Mouse (Mus musculus): ENCODE measurements around the gene Plekha4. TPM values are rescaled to one million over a fixed set of nuclear protein-coding genes. Genes with fewer than 3 reads are reported as not detected.
"Not testable (repeated sequence)": the region's sequence is repeated elsewhere in the genome, so short reads cannot be mapped to it uniquely, and the experiment has no call there.

The Plekha4 gene
- 1.4 and 1.6 TPM in 2 replicates for polyA plus RNA-seq (2015; fragmentation: Nextera tagmentation; extraction: Ambion mirVana)

GRCm38 (mm10) chr7:45525809-45526473 lies at the start of gene Plekha4, which contains the start of gene Ppp1r15a:
Gene Plekha4 (plus strand): TSS chr7:45526330.
Gene Ppp1r15a (minus strand): TSS chr7:45526268.
- H3K4me1 ChIP-seq (ENCODE audit: control insufficient read depth, insufficient read depth, low read length) = peaks cover 30% of the 10 kb centered on the region
- peak within 1 kb of the TSS; percentile 97 for H3K9ac ChIP-seq (ENCODE audit: low read depth, low read length)
- H3K27me3 ChIP-seq (replicated peaks; ENCODE audit: control insufficient read depth, insufficient read depth, low read length) = no peaks in the 10 kb centered on the region
- H3K9me3 ChIP-seq (ENCODE audit: control insufficient read depth, low read length) = no peaks in the 10 kb centered on the region
- peak; percentile 87 for ATAC-seq
- H3K36me3 ChIP-seq (ENCODE audit: control insufficient read depth, insufficient read depth, low read length) = no peaks in the 10 kb centered on the region
- H3K4me3 ChIP-seq (ENCODE audit: low read length) = peak within 1 kb of the TSS; percentile 87
- peak within 1 kb of the TSS; percentile 93 for H3K4me2 ChIP-seq (ENCODE audit: low read depth, low read length)
- H3K27ac ChIP-seq (ENCODE audit: low read length) = peak within 1 kb of the TSS; percentile 95
- WGBS = under 1% methylated on average over 54 of the region's 54 CpGs

- Histone ChIP-seq H3K9ac (ENCODE audit: low read depth, low read length) (no peak overlapping the region), H3K4me1 (ENCODE audit: control insufficient read depth, insufficient read depth, low read length) (no peaks in the 10 kb centered on the region), H3K27me3 (replicated peaks; ENCODE audit: control insufficient read depth, insufficient read depth, low read length) (no peaks in the 10 kb centered on the region), H3K4me2 (ENCODE audit: low read depth, low read length) (no peak overlapping the region), H3K4me3 (ENCODE audit: low read length) (no peak overlapping the region), H3K36me3 (ENCODE audit: control insufficient read depth, insufficient read depth, low read length) (no peaks in the 10 kb centered on the region), H3K9me3 (ENCODE audit: control insufficient read depth, low read length) (no peaks in the 10 kb centered on the region), H3K27ac (ENCODE audit: low read length) (no peak overlapping the region)
- whole genome bisulfite sequencing = 39% methylated on average over 1 of the region's 1 CpGs
- no peak for ATAC-seq
These were observed 49.7 kb upstream of the Plekha4 start for GRCm38 (mm10) chr7:45476453-45476852.

GRCm38 (mm10) chr7:45477003-45477402 lies 49.1 kb upstream of the Plekha4 start:
- ATAC-seq = peak; percentile 18; the same call in 1 of the 2 replicates
- no peaks in the 10 kb centered on the region for H3K9me3 ChIP-seq (ENCODE audit: control insufficient read depth, low read length)
- no peaks in the 10 kb centered on the region for H3K27me3 ChIP-seq (replicated peaks; ENCODE audit: control insufficient read depth, insufficient read depth, low read length)
- no peak overlapping the region for H3K27ac ChIP-seq (ENCODE audit: low read length)
- H3K4me1 ChIP-seq (ENCODE audit: control insufficient read depth, insufficient read depth, low read length) = no peaks in the 10 kb centered on the region
- WGBS = 2% methylated on average over 3 of the region's 3 CpGs
- no peaks in the 10 kb centered on the region for H3K36me3 ChIP-seq (ENCODE audit: control insufficient read depth, insufficient read depth, low read length)
- H3K4me2 ChIP-seq (ENCODE audit: low read depth, low read length) = no peak overlapping the region
- no peak overlapping the region for H3K9ac ChIP-seq (ENCODE audit: low read depth, low read length)
- no peak overlapping the region for H3K4me3 ChIP-seq (ENCODE audit: low read length)

GRCm38 (mm10) chr7:45478774-45479173 lies 47.4 kb upstream of the Plekha4 start:
- Histone ChIP-seq H3K4me1 (ENCODE audit: control insufficient read depth, insufficient read depth, low read length) (no peaks in the 10 kb centered on the region), H3K4me2 (ENCODE audit: low read depth, low read length) (no peak overlapping the region), H3K27me3 (replicated peaks; ENCODE audit: control insufficient read depth, insufficient read depth, low read length) (no peaks in the 10 kb centered on the region), H3K9me3 (ENCODE audit: control insufficient read depth, low read length) (no peaks in the 10 kb centered on the region), H3K27ac (ENCODE audit: low read length) (no peak overlapping the region), H3K9ac (ENCODE audit: low read depth, low read length) (no peak overlapping the region), H3K36me3 (ENCODE audit: control insufficient read depth, insufficient read depth, low read length) (no peaks in the 10 kb centered on the region), H3K4me3 (ENCODE audit: low read length) (no peak overlapping the region)
- ATAC-seq = no peak
- WGBS = 92% methylated on average over 7 of the region's 7 CpGs

DNA sequence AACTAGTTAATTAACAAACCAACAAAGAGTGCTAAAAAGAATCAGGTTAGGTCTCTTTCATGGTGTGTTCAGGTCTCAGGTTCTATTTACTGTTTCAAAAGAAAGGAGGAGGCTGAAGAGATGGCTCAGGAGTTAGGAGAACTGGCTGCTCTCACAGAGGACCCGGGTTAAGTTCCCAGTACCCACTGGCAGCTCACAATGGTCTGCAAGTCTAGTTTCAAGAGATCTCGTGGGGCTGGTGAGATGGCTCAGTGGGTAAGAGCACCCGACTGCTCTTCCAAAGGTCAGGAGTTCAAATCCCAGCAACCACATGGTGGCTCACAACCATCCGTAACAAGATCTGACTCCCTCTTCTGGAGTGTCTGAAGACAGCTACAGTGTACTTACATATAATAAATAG lies 45.8 kb upstream of the Plekha4 start:
- H3K27ac ChIP-seq (ENCODE audit: low read length); H3K4me1 ChIP-seq (ENCODE audit: control insufficient read depth, insufficient read depth, low read length); H3K36me3 ChIP-seq (ENCODE audit: control insufficient read depth, insufficient read depth, low read length); H3K27me3 ChIP-seq (replicated peaks; ENCODE audit: control insufficient read depth, insufficient read depth, low read length); H3K9me3 ChIP-seq (ENCODE audit: control insufficient read depth, low read length); ATAC-seq; H3K9ac ChIP-seq (ENCODE audit: low read depth, low read length); H3K4me2 ChIP-seq (ENCODE audit: low read depth, low read length); H3K4me3 ChIP-seq (ENCODE audit: low read length): not testable (repeated sequence)
- WGBS = 67% methylated on average over 3 of the region's 4 CpGs

DNA sequence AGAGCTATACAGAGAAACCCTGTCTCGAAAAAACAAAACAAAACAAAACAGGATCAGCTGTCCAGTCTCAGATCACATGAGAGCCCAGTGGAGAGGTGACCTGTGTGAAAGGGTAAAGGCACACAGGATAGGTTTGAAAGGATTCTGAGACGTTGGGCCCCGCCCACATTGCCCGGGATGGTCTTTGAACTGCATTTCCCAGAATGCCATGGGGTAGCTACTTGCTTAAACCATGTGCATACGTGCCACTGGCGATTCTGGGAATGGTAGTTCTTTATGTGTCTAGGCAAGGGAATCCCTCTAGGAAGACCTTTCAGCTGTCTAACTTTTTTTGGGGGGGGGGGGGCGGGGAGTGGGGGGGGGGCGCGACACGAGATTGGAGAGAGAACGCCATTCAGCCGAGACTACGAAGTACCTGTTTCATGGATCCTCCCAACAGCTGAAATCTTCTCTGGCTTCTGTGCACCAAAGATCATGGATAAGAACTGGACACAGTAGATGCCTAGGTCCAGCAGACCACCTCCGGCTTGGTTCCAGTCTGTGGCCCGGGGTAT lies 44.7 kb upstream of the Plekha4 start, which contains the start of gene Tulp2:
Tulp2 (plus strand) TSS at position 504 of the 554 bp plus-strand sequence.
- Histone ChIP-seq H3K36me3 (ENCODE audit: control insufficient read depth, insufficient read depth, low read length) (no peaks in the 10 kb centered on the region), H3K27ac (ENCODE audit: low read length) (no peak within 1 kb of the TSS), H3K4me3 (ENCODE audit: low read length) (no peak within 1 kb of the TSS), H3K9ac (ENCODE audit: low read depth, low read length) (no peak within 1 kb of the TSS), H3K27me3 (replicated peaks; ENCODE audit: control insufficient read depth, insufficient read depth, low read length) (no peaks in the 10 kb centered on the region), H3K4me1 (ENCODE audit: control insufficient read depth, insufficient read depth, low read length) (no peaks in the 10 kb centered on the region), H3K4me2 (ENCODE audit: low read depth, low read length) (no peak within 1 kb of the TSS), H3K9me3 (ENCODE audit: control insufficient read depth, low read length) (no peaks in the 10 kb centered on the region)
- ATAC-seq = peak; percentile 54
- 52% methylated on average over 15 of the region's 15 CpGs for WGBS

DNA sequence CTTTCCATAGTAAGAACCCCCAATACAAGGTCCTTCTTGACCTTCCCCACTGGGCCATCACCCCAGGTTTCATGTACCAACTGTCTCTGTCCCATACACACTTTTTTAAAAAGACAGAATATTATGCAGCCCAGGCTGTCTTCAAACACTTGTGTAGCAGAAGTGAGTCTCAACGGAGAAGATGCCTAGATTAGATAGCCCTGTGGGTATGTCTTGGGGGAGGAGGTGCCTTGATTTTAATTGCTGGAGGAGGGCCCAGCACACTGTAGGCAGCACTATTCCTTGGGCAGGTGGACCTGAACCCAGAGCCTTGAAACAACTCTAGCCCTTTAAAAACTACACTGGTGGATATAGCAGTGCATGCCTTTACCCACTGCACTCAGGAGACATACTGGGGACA lies 44.0 kb upstream of the Plekha4 start:
- no peaks in the 10 kb centered on the region for H3K36me3 ChIP-seq (ENCODE audit: control insufficient read depth, insufficient read depth, low read length)
- no peaks in the 10 kb centered on the region for H3K9me3 ChIP-seq (ENCODE audit: control insufficient read depth, low read length)
- no peak overlapping the region for H3K9ac ChIP-seq (ENCODE audit: low read depth, low read length)
- H3K27ac ChIP-seq (ENCODE audit: low read length) = no peak overlapping the region
- H3K4me3 ChIP-seq (ENCODE audit: low read length) = no peak overlapping the region
- H3K27me3 ChIP-seq (replicated peaks; ENCODE audit: control insufficient read depth, insufficient read depth, low read length) = no peaks in the 10 kb centered on the region
- H3K4me1 ChIP-seq (ENCODE audit: control insufficient read depth, insufficient read depth, low read length) = no peaks in the 10 kb centered on the region
- 64% methylated on average over 1 of the region's 1 CpGs for WGBS
- H3K4me2 ChIP-seq (ENCODE audit: low read depth, low read length) = no peak overlapping the region
- no peak for ATAC-seq

GRCm38 (mm10) chr7:45484985-45485384 lies 41.1 kb upstream of the Plekha4 start:
- not testable (repeated sequence) for H3K9me3 ChIP-seq (ENCODE audit: control insufficient read depth, low read length); H3K4me3 ChIP-seq (ENCODE audit: low read length); ATAC-seq; H3K4me2 ChIP-seq (ENCODE audit: low read depth, low read length); H3K9ac ChIP-seq (ENCODE audit: low read depth, low read length); H3K27me3 ChIP-seq (replicated peaks; ENCODE audit: control insufficient read depth, insufficient read depth, low read length); H3K27ac ChIP-seq (ENCODE audit: low read length); H3K36me3 ChIP-seq (ENCODE audit: control insufficient read depth, insufficient read depth, low read length)
- WGBS = 93% methylated on average over 5 of the region's 5 CpGs
- H3K4me1 ChIP-seq (ENCODE audit: control insufficient read depth, insufficient read depth, low read length) = peaks cover 12% of the 10 kb centered on the region; the same call in 1 of the 2 replicates

GRCm38 (mm10) chr7:45486158-45486557 lies 40.0 kb upstream of the Plekha4 start:
- H3K4me2 ChIP-seq (ENCODE audit: low read depth, low read length) = no peak overlapping the region
- no peak overlapping the region for H3K27ac ChIP-seq (ENCODE audit: low read length)
- H3K36me3 ChIP-seq (ENCODE audit: control insufficient read depth, insufficient read depth, low read length) = no peaks in the 10 kb centered on the region
- H3K9ac ChIP-seq (ENCODE audit: low read depth, low read length) = no peak overlapping the region
- no peak overlapping the region for H3K4me3 ChIP-seq (ENCODE audit: low read length)
- no peak for ATAC-seq
- no peaks in the 10 kb centered on the region for H3K27me3 ChIP-seq (replicated peaks; ENCODE audit: control insufficient read depth, insufficient read depth, low read length)
- H3K4me1 ChIP-seq (ENCODE audit: control insufficient read depth, insufficient read depth, low read length) = peaks cover 16% of the 10 kb centered on the region
- no peaks in the 10 kb centered on the region for H3K9me3 ChIP-seq (ENCODE audit: control insufficient read depth, low read length)
- 61% methylated on average over 7 of the region's 7 CpGs for WGBS
